Mouse (Mus musculus): ENCODE results near the gene Mdm1. TPM values are rescaled to one million over a fixed set of nuclear protein-coding genes. Genes with fewer than 3 reads are reported as not detected.
A peak's percentile ranks its signal among the peaks of the same experiment; 100 is the strongest.
"Not testable (repeated sequence)": the region's sequence is repeated elsewhere in the genome, so short reads cannot be mapped to it uniquely, and the experiment has no call there.

The Mdm1 gene
- polyA plus RNA-seq, 1 experiment from 2014 or later = 13.6 TPM

GRCm38 (mm10) chr10:118178735-118179151 lies 37.1 kb downstream of the Mdm1 start:
- no peak for DNase-seq (ENCODE audit: low spot score)
- Histone ChIP-seq H3K27ac (ENCODE audit: low read length) (no peak overlapping the region), H3K4me2 (replicated peaks; ENCODE audit: low read depth, low read length) (no peak overlapping the region), H3K4me1 (ENCODE audit: insufficient read depth, low read depth, low read length) (no peaks in the 10 kb centered on the region), H3K36me3 (ENCODE audit: insufficient read depth, low read length) (no peaks in the 10 kb centered on the region), H3K27me3 (replicated peaks; ENCODE audit: insufficient read depth, low read length) (no peaks in the 10 kb centered on the region), H3K9ac (replicated peaks; ENCODE audit: low read depth) (no peak overlapping the region), H3K9me3 (ENCODE audit: low read length) (no peaks in the 10 kb centered on the region), H3K4me3 (ENCODE audit: low read depth, low read length) (no peak overlapping the region)
- ATAC-seq = no peak
- TF ChIP-seq EP300 (IDR thresholded peaks at IDR 0.05) (no peak), CTCF (IDR thresholded peaks at IDR 0.05) (no peak)
- WGBS = 69% methylated on average over 10 of the region's 10 CpGs

GRCm38 (mm10) chr10:118179265-118179664 lies 37.7 kb downstream of the Mdm1 start:
- Histone ChIP-seq H3K36me3 (ENCODE audit: insufficient read depth, low read length) (no peaks in the 10 kb centered on the region), H3K27ac (ENCODE audit: low read length) (no peak overlapping the region), H3K4me1 (ENCODE audit: insufficient read depth, low read depth, low read length) (no peaks in the 10 kb centered on the region), H3K4me3 (ENCODE audit: low read depth, low read length) (no peak overlapping the region), H3K9ac (replicated peaks; ENCODE audit: low read depth) (no peak overlapping the region), H3K9me3 (ENCODE audit: low read length) (no peaks in the 10 kb centered on the region), H3K4me2 (replicated peaks; ENCODE audit: low read depth, low read length) (no peak overlapping the region), H3K27me3 (replicated peaks; ENCODE audit: insufficient read depth, low read length) (no peaks in the 10 kb centered on the region)
- 87% methylated on average over 11 of the region's 11 CpGs for WGBS
- no peak for DNase-seq (ENCODE audit: low spot score)
- ATAC-seq = no peak
- TF ChIP-seq EP300 (IDR thresholded peaks at IDR 0.05) = no peak
- TF ChIP-seq CTCF (IDR thresholded peaks at IDR 0.05) = no peak

- ATAC-seq (peak; percentile 32; the same call in 1 of the 2 replicates), DNase-seq (ENCODE audit: low spot score) (peak; percentile 6)
- H3K4me2 ChIP-seq (replicated peaks; ENCODE audit: low read depth, low read length); H3K36me3 ChIP-seq (ENCODE audit: insufficient read depth, low read length); H3K27ac ChIP-seq (ENCODE audit: low read length); H3K9me3 ChIP-seq (ENCODE audit: low read length); H3K4me1 ChIP-seq (ENCODE audit: insufficient read depth, low read depth, low read length); H3K4me3 ChIP-seq (ENCODE audit: low read depth, low read length); H3K27me3 ChIP-seq (replicated peaks; ENCODE audit: insufficient read depth, low read length); H3K9ac ChIP-seq (replicated peaks; ENCODE audit: low read depth): not testable (repeated sequence)
- 22% methylated on average over 3 of the region's 3 CpGs for WGBS
These were observed 53.5 kb downstream of the Mdm1 start for GRCm38 (mm10) chr10:118195150-118195549.

GRCm38 (mm10) chr10:118204642-118205041 lies 63.0 kb downstream of the Mdm1 start, which contains the start of gene Il22:
Gene Il22 (plus strand): TSS chr10:118204942.
- Histone ChIP-seq H3K4me2 (replicated peaks; ENCODE audit: low read depth, low read length) (no peak within 1 kb of the TSS), H3K9ac (replicated peaks; ENCODE audit: low read depth) (no peak within 1 kb of the TSS), H3K4me1 (ENCODE audit: insufficient read depth, low read depth, low read length) (no peaks in the 10 kb centered on the region), H3K27me3 (replicated peaks; ENCODE audit: insufficient read depth, low read length) (no peaks in the 10 kb centered on the region), H3K9me3 (ENCODE audit: low read length) (no peaks in the 10 kb centered on the region), H3K4me3 (ENCODE audit: low read depth, low read length) (no peak within 1 kb of the TSS), H3K36me3 (ENCODE audit: insufficient read depth, low read length) (no peaks in the 10 kb centered on the region), H3K27ac (ENCODE audit: low read length) (no peak within 1 kb of the TSS)
- WGBS = 86% methylated on average over 4 of the region's 4 CpGs
- no peak for DNase-seq (ENCODE audit: low spot score)
- ATAC-seq = no peak
- TF ChIP-seq CTCF (IDR thresholded peaks at IDR 0.05) (no peak), EP300 (IDR thresholded peaks at IDR 0.05) (no peak)

GRCm38 (mm10) chr10:118215719-118216393 lies 74.2 kb downstream of the Mdm1 start:
- 78% methylated on average over 2 of the region's 4 CpGs for WGBS
- not testable (repeated sequence) for H3K36me3 ChIP-seq (ENCODE audit: insufficient read depth, low read length); H3K27me3 ChIP-seq (replicated peaks; ENCODE audit: insufficient read depth, low read length); H3K27ac ChIP-seq (ENCODE audit: low read length); H3K4me3 ChIP-seq (ENCODE audit: low read depth, low read length); DNase-seq (ENCODE audit: low spot score); H3K9ac ChIP-seq (replicated peaks; ENCODE audit: low read depth); H3K4me1 ChIP-seq (ENCODE audit: insufficient read depth, low read depth, low read length); ATAC-seq; H3K4me2 ChIP-seq (replicated peaks; ENCODE audit: low read depth, low read length); H3K9me3 ChIP-seq (ENCODE audit: low read length)

Other genes with a start within 250 kb of the Mdm1 start
- not detected in 2 replicates for gene Il22, start 63.1 kb downstream of the Mdm1 start, polyA plus RNA-seq (2015; fragmentation: Nextera tagmentation; extraction: Ambion mirVana)
- gene Gm32717, start 99.0 kb downstream of the Mdm1 start, polyA plus RNA-seq (2015; fragmentation: Nextera tagmentation; extraction: Ambion mirVana) = not detected in 2 replicates
- gene Gm32802, start 116.9 kb downstream of the Mdm1 start, polyA plus RNA-seq (2015; fragmentation: Nextera tagmentation; extraction: Ambion mirVana) = not detected in 2 replicates
- not detected in 2 replicates for gene Iltifb, start 153.2 kb downstream of the Mdm1 start, polyA plus RNA-seq (2015; fragmentation: Nextera tagmentation; extraction: Ambion mirVana)
- gene Gm9040, start 185.2 kb downstream of the Mdm1 start, polyA plus RNA-seq (2015; fragmentation: Nextera tagmentation; extraction: Ambion mirVana) = not detected in 2 replicates
- gene Gm9044, start 190.6 kb downstream of the Mdm1 start, polyA plus RNA-seq (2015; fragmentation: Nextera tagmentation; extraction: Ambion mirVana) = not detected in 2 replicates
- gene Gm9045, start 196.0 kb downstream of the Mdm1 start, polyA plus RNA-seq (2015; fragmentation: Nextera tagmentation; extraction: Ambion mirVana) = 0.06 TPM in 1 of 2 replicates, not detected in the other
- gene Gm9046, start 201.4 kb downstream of the Mdm1 start, polyA plus RNA-seq (2015; fragmentation: Nextera tagmentation; extraction: Ambion mirVana) = not detected in 2 replicates
- not detected in 2 replicates for gene Gm9048, start 206.9 kb downstream of the Mdm1 start, polyA plus RNA-seq (2015; fragmentation: Nextera tagmentation; extraction: Ambion mirVana)
- gene Gm9049, start 212.3 kb downstream of the Mdm1 start, polyA plus RNA-seq (2015; fragmentation: Nextera tagmentation; extraction: Ambion mirVana) = 0.06 TPM in 1 of 2 replicates, not detected in the other